Mouse (Mus musculus): ENCODE measurements around the gene Rad54l.

DNA sequence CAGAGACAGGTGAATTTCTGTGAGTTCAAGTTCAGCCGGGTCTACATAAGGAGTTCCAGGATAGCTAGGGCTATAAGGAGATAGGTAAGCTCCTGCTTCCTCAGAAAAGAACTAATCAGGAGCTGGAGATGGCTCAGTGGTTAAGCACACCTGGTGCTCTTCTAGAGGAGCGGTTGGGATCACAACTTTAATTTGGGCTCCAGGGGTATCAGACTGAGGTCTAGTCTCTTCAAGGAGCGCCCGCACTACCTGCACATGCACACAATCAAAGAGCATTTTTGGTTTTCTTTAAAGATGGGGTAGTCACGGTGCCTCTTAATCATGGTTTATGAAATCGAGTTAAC, 26.3 kb upstream of the Rad54l start:
- TF ChIP-seq USF1 (IDR thresholded peaks at IDR 0.05; ENCODE audit: low read depth) (no peak), CTCF (IDR thresholded peaks at IDR 0.05; ENCODE audit: control insufficient read depth, insufficient read depth, insufficient read length) (no peak), MYOG (IDR thresholded peaks at IDR 0.05; ENCODE audit: control insufficient read depth, extremely low read depth, insufficient read length) (no peak), MYOD1 (IDR thresholded peaks at IDR 0.05; ENCODE audit: control insufficient read depth, insufficient read length, low read depth) (no peak), CEBPB (IDR thresholded peaks at IDR 0.05; ENCODE audit: low read depth) (no peak), MAX (IDR thresholded peaks at IDR 0.05) (no peak), FOSL1 (IDR thresholded peaks at IDR 0.05; ENCODE audit: insufficient read depth, low read length, poor library complexity, severe bottlenecking) (no peak)
